Mouse (Mus musculus) forebrain, embryonic 14.5 days (tissue): ENCODE data around the gene H2al1n. TPM values are rescaled to one million over a fixed set of nuclear protein-coding genes. Genes with fewer than 3 reads are reported as not detected.
"Not testable (repeated sequence)": the region's sequence is repeated elsewhere in the genome, so short reads cannot be mapped to it uniquely, and the experiment has no call there.

Source experiments
- ATAC-seq: fragments of 200-750 bp; cut with Nextera tagmentation; 2 replicates; pipeline ENCODE4 v1.8.0; 2017; ENCODE audit warnings: mild to moderate bottlenecking, moderate library complexity
- DNase-seq: peaks from one replicate; pipeline ENCODE4 v3.0.0-alpha.2; 2015; ENCODE audit warnings: low spot score
- H3K27ac ChIP-seq: fragments of 300-500 bp; sonication (generic); 2 replicates; pipeline ENCODE4 v1.5.1; 2014; ENCODE audit warnings: low read depth, mild to moderate bottlenecking, control low read depth, low read length, moderate library complexity
- H3K27me3 ChIP-seq: fragments of 300-500 bp; sonication (generic); replicated peaks from 2 replicates; pipeline ENCODE4 v1.6.1; 2014; ENCODE audit warnings: low read length, control low read depth, mixed read lengths; ENCODE audit not compliant: control insufficient read depth, insufficient read depth
- H3K36me3 ChIP-seq: fragments of 300-500 bp; sonication (generic); 2 replicates; pipeline ENCODE4 v1.6.1; 2014; ENCODE audit warnings: low read length, control low read depth; ENCODE audit not compliant: control insufficient read depth, insufficient read depth
- H3K4me1 ChIP-seq: fragments of 300-500 bp; sonication (generic); 2 replicates; pipeline ENCODE4 v1.6.1; 2014; ENCODE audit warnings: antibody characterized with exemption, low read length, control low read depth; ENCODE audit not compliant: control insufficient read depth, insufficient read depth
- H3K4me2 ChIP-seq: fragments of 300-500 bp; sonication (generic); 2 replicates; pipeline ENCODE4 v1.6.1; 2014; ENCODE audit warnings: mild to moderate bottlenecking, control low read depth, low read length
- H3K4me3 ChIP-seq: fragments of 300-500 bp; sonication (generic); 2 replicates; pipeline ENCODE4 v1.5.1; 2014; ENCODE audit warnings: low read depth, low read length, control low read depth
- H3K9ac ChIP-seq: fragments of 300-500 bp; sonication (generic); 2 replicates; pipeline ENCODE4 v1.6.1; 2014; ENCODE audit warnings: mild to moderate bottlenecking, low read length, control low read depth, moderate library complexity
- H3K9me3 ChIP-seq: fragments of 300-500 bp; sonication (generic); replicated peaks from 2 replicates; pipeline ENCODE4 v1.6.1; 2016; ENCODE audit warnings: low read length, control low read depth, mixed read lengths; ENCODE audit not compliant: control insufficient read depth
- WGBS: fragments of 180-500 bp; shearing (Covaris S2); extraction: QIAGEN DNeasy Blood & Tissue Kit; methylation state at CpG from one replicate; pipeline ENCODE4 v1.1.7; 2014; 5-methylcytosine and 5-hydroxymethylcytosine counted together
- polyA plus RNA-seq: library from polyadenylated mRNA; unstranded; fragments of >200 nt; fragmentation: Nextera tagmentation; extraction: Ambion mirVana; gene quantifications from 2 replicates; pipeline ENCODE4 v1.2.1, GENCODE M21; 2014

H2al1n gene
- not detected in 2 replicates for polyA plus RNA-seq

DNA sequence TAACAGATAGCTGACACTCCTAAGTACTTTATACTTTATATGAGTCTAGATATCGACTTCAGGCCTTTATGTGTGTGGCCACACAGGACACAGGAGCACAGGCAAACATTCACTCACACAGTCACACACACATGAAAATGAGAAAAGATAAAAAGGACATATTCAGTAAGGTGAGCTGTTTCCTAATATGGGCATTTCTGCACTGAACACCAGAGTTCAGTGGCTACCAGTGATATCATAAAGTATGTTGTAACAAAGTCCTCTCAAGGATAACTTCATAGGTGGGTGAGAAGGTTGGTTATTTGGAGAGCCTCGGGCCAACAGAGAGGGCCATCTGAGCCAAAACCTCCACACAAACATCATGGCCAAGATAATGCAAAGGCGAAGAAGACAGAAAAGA, at the start of gene H2al1n:
Gene H2al1n (plus strand): TSS at position 301 of the 400 bp plus-strand sequence.
- H3K9me3 ChIP-seq, H3K27ac ChIP-seq, H3K4me1 ChIP-seq, H3K27me3 ChIP-seq, H3K9ac ChIP-seq, DNase-seq, H3K4me2 ChIP-seq, ATAC-seq, H3K36me3 ChIP-seq, H3K4me3 ChIP-seq: not testable (repeated sequence)
- WGBS, result 81% methylated on average over 3 of the region's 3 CpGs

DNA sequence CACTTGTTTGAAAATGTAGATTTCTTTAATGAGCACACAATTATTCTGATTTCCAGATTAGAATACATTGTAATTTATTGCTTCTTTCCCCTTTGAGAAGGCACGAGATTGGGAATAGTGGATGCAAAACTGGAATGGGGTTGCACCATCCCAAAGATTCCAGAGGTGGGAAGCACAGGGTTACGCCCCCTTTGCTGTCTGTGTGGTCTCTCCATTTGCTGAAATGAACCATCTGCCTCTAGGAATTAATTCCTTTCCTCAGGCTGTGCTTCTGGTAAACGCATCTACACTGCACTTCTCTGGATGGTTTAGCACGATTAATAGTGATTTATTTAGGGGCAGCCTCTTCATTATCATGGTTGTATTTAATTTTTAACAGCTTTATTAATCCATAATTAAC, 11.7 kb upstream of the H2al1n start:
- no peak for ATAC-seq
- WGBS, result 59% methylated on average over 4 of the region's 4 CpGs

DNA sequence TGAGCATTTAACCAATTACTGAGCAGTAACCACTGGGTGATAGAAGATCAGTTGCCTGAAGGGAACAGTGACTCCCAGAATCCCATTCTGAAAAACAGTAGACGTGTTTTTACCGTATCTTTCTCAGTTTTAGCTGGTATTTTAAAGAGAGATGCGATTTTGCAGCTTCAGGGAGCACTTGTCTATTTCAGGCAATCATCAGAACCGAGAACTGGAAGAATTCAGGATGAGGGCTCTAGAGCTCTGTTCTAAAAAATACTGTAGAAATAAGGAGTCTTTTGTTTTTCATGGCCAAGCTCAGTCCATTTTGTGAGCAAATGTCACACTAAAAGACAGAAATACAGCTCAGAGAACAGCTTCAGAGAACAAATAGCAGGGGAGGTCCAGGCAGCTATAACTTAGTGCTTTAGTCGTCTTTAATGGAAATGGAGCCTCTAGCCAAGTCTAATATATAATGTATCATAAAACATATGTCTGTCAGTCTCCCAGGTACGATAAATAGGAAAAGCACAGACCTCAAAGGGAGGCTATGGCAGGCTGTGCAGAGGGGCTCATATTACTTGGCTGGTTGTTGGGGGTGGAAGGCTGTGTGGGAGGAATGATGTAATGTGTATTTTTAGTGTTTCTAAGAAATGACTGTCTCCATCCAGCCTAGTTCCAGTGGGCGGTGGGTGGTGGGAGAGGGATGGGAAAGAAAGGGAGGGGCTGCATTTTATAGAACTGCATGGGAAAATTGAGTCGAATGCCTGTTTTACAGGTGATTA, 4.7 kb upstream of the H2al1n start:
- H3K27ac ChIP-seq, result no peak overlapping the region
- H3K9ac ChIP-seq, result no peak overlapping the region
- no peaks in the 10 kb centered on the region for H3K27me3 ChIP-seq
- H3K36me3 ChIP-seq, result no peaks in the 10 kb centered on the region
- WGBS, result 71% methylated on average over 8 of the region's 8 CpGs
- no peak for DNase-seq
- no peak overlapping the region for H3K4me3 ChIP-seq
- H3K4me1 ChIP-seq, result no peaks in the 10 kb centered on the region
- H3K9me3 ChIP-seq, result no peaks in the 10 kb centered on the region
- ATAC-seq, result no peak
- no peak overlapping the region for H3K4me2 ChIP-seq

More for the DNA sequence above, 11.7 kb upstream of the H2al1n start:
- H3K27me3 ChIP-seq, result no peaks in the 10 kb centered on the region
- H3K9me3 ChIP-seq, result no peaks in the 10 kb centered on the region
- no peak for DNase-seq
- H3K4me2 ChIP-seq, result no peak overlapping the region
- no peak overlapping the region for H3K27ac ChIP-seq
- no peak overlapping the region for H3K9ac ChIP-seq
- no peaks in the 10 kb centered on the region for H3K4me1 ChIP-seq
- no peaks in the 10 kb centered on the region for H3K36me3 ChIP-seq
- H3K4me3 ChIP-seq, result no peak overlapping the region

DNA sequence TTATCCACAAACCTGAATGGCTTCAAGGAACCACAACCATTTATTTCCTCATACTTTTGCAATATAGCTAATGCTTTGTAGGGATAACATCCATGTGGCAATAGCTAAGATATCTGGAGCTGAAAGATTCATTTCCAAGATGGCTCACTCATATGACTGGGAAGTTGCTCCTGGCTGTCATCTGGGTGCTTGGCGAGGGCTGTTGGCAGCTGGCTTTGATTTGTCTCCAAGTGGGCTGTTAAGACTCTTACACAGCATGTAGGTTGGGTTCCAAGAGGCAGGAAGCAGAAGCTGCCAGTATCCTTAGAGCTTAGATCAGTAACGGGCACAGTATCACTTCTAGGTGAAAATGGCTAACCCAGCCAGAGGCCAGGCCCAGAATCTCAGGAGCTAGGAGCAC, 18.3 kb downstream of the H2al1n start:
- Histone ChIP-seq H3K4me3 (no peak overlapping the region), H3K27ac (no peak overlapping the region), H3K27me3 (no peaks in the 10 kb centered on the region), H3K9ac (no peak overlapping the region), H3K4me1 (no peaks in the 10 kb centered on the region), H3K9me3 (no peaks in the 10 kb centered on the region), H3K36me3 (no peaks in the 10 kb centered on the region), H3K4me2 (no peak overlapping the region)
- 72% methylated on average over 2 of the region's 2 CpGs for WGBS
- no peak for ATAC-seq
- DNase-seq, result peak; percentile 37

DNA sequence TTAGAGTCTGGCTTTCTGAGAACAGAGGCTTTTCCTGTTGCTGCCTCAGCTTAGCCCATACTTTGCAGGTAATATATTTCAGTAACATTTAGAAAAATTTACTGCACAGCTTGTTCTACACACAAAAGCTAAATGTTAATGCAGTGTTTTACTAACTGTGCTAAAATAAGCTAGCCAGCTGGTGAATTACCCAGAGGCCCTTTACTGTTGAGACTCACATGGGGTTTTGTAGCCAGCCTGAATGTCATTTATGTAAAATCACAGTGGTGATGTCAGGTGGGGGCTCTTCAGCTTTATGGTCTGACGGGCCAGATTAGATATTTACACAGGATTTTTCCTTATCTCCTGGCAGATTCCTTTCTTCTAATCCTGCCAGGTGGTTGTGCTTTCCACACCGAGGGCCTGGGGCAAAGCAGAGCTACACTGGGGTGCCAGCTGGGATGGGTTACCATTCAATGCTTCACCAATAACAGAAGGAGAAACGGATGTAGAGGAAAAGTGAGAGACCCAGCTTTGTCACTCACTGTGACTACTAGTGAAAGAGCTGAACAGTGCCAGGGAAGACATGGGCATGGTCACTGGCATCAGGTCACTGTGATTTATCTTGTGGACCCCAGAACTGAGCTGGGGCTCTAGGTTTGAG, 48.8 kb downstream of the H2al1n start:
- Histone ChIP-seq H3K4me1 (no peaks in the 10 kb centered on the region), H3K27ac (no peak overlapping the region), H3K4me2 (no peak overlapping the region), H3K4me3 (no peak overlapping the region), H3K27me3 (no peaks in the 10 kb centered on the region), H3K9me3 (no peaks in the 10 kb centered on the region), H3K9ac (no peak overlapping the region), H3K36me3 (no peaks in the 10 kb centered on the region)
- peak; percentile 28 for DNase-seq
- 60% methylated on average over 3 of the region's 3 CpGs for WGBS
- ATAC-seq, result peak; percentile 60; the same call in 1 of the 2 replicates
